Mouse (Mus musculus) kidney, adult 2 months (tissue): ENCODE results near the gene Hdgfl2. TPM values are rescaled to one million over a fixed set of nuclear protein-coding genes. Genes with fewer than 3 reads are reported as not detected.
"Not testable (repeated sequence)": the region's sequence is repeated elsewhere in the genome, so short reads cannot be mapped to it uniquely, and the experiment has no call there.

Experiments
- DNase-seq: peaks from one replicate; pipeline ENCODE4 v3.0.0; 2021
- H3K27ac ChIP-seq: fragments of 200-500 bp; 2 replicates; pipeline ENCODE4 v1.5.1; 2012; ENCODE audit warnings: low read depth, low read length, control low read depth, inconsistent platforms; ENCODE audit not compliant: insufficient read depth
- H3K27me3 ChIP-seq: fragments of 200-500 bp; replicated peaks from 2 replicates; pipeline ENCODE4 v1.6.1; 2012; ENCODE audit warnings: mild to moderate bottlenecking, moderate library complexity, low read length, inconsistent platforms; ENCODE audit not compliant: control insufficient read depth, insufficient read depth
- H3K36me3 ChIP-seq: fragments of 200-500 bp; 2 replicates; pipeline ENCODE4 v1.6.1; 2012; ENCODE audit warnings: mild to moderate bottlenecking, moderate library complexity, low read length, inconsistent platforms; ENCODE audit not compliant: control insufficient read depth, insufficient read depth
- H3K4me1 ChIP-seq: fragments of 200-500 bp; 2 replicates; pipeline ENCODE4 v1.6.1; 2011; ENCODE audit warnings: low read length; ENCODE audit not compliant: control insufficient read depth, insufficient read depth
- H3K4me3 ChIP-seq: fragments of 200-500 bp; 2 replicates; pipeline ENCODE4 v1.5.1; 2011; ENCODE audit warnings: mild to moderate bottlenecking, low read depth, low read length, control low read depth; ENCODE audit not compliant: insufficient read depth
- CTCF ChIP-seq: fragments of 200-500 bp; conservative IDR thresholded peaks from 2 replicates; pipeline ENCODE4 v1.5.1; 2011; ENCODE audit warnings: low read depth, mild to moderate bottlenecking, control low read depth, low read length, moderate library complexity, mixed read lengths; ENCODE audit not compliant: insufficient read depth, insufficient read length
- POLR2A ChIP-seq: fragments of 200-500 bp; IDR thresholded peaks from one replicate; pipeline ENCODE4 v1.6.1; 2011; ENCODE audit warnings: low read depth, low read length, control low read depth
- WGBS: fragments of 180-500 bp; shearing (Covaris S2); methylation state at CpG from one replicate; pipeline ENCODE4 v1.1.7; 2018; 5-methylcytosine and 5-hydroxymethylcytosine counted together
- polyA plus RNA-seq: library from polyadenylated mRNA; depleted of rRNA; stranded (reverse); fragments of >200 nt; gene quantifications from 2 replicates; pipeline ENCODE4 v1.2.3, GENCODE M21; 2012

Gene Hdgfl2
- polyA plus RNA-seq, 1 experiment, result 33.5 TPM

DNA sequence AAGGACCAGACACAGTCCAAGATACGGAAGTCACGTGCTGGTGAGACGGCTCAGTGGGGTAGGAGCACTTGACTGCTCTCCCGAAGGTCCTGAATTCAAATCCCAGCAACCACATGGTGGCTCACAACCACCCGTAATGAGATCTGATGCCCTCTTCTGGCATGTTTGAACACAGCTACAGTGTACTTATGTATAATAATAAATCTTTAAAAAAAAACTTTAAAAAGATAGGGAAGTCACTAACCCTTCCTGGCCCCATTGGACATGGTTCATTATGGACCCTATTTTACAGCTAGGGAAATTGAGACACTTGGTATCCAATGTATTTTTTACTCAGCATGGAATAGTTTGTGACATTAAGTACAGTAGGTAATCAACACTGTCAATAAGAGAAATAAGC is 1.9 kb upstream of the Hdgfl2 start:
- TF ChIP-seq POLR2A (no peak), CTCF (no peak)
- Histone ChIP-seq H3K4me3 (no peak overlapping the region), H3K27me3 (no peaks in the 10 kb centered on the region), H3K4me1 (peaks cover 23% of the 10 kb centered on the region), H3K27ac (no peak overlapping the region), H3K36me3 (no peaks in the 10 kb centered on the region)
- no peak for DNase-seq
- 93% methylated on average over 5 of the region's 5 CpGs for WGBS

DNA sequence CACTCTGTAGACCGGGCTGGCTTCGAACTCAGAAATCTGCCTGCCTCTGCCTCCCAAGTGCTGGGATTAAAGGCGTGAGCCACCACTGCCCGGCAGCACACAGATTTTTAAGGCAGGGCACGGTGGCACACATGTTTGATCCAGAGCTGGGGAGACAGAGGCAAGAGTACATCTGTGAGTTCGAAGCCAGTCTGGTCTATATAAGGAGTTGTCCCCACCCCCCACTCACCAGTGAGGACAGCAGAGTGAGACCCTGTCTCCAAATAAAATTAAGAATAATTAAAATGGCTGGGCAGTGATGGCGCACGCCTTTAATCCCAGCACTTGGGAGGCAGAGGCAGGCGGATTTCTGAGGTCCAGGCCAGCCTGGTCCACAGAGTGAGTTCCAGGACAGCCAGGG is 1.1 kb upstream of the Hdgfl2 start:
- DNase-seq, result not testable (repeated sequence)

DNA sequence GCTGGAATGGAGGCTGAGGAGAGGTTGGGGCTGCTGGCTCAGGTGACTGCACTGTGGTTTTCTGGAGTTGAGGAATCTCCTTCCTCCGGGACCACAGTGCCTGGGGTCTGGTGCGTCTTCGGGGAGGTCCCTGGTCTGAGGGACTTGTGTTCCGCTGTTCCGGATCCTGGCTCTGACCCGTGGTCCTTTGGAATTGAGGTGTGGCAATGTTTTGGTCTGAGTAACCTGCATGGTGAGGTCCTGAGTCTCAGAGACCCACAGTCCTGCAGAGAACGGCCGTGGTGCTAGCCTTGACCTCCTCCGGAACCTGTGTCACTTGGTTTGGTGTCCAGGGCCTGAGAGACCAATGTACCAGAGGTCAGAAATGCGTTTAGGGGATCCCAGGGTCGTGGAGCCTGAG is 487 bp downstream of the Hdgfl2 start:
- 2% methylated on average over 11 of the region's 11 CpGs for WGBS
- no peak overlapping the region for H3K27ac ChIP-seq

More for the DNA sequence above, 1.1 kb upstream of the Hdgfl2 start:
- not testable (repeated sequence) for H3K4me3 ChIP-seq, H3K27me3 ChIP-seq, H3K36me3 ChIP-seq
- peaks cover 23% of the 10 kb centered on the region for H3K4me1 ChIP-seq
- WGBS, result 68% methylated on average over 9 of the region's 9 CpGs
- H3K27ac ChIP-seq, result peak overlapping the region; percentile 65

DNA sequence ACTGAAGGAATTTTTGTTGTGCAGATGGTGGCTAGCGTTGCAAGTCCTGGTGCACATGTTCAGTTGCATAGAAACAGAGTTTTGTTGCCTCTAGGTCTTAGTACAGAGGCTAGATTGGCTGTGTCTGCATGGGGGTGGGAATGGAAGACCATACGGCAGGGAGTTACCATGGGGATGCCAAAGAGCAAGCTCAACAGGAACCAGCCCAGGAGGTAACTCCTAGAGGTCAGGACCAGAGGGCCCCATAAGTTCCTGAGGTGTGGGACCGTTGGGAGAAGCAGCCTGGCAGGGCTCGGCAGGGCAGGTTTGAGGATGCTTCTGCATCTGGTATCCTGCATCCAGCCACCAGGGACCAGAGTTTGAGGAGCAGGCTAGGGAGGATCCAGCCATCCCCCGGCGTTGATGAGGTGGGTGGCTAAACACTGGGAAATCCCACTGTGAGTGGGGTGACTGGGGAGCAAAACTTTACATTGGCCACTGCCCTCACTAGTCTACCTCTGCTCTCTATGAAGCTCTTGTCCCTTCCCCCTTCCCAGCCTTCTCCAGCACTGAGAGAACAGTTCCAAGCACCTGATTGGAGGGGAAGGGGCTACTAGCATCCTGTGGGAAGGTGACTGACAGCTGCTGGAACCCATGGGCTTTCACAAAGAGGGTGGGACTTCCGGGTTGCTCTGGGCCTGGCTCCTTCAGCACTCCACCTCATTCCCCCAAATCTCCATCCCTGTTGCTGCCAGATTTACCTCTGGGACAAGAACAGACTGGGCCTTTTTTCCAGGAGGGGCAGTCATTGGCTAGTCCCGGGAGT is 1.5 kb downstream of the Hdgfl2 start:
- no peak overlapping the region for H3K27ac ChIP-seq
- H3K27me3 ChIP-seq, result no peaks in the 10 kb centered on the region
- H3K36me3 ChIP-seq, result no peaks in the 10 kb centered on the region
- WGBS, result 10% methylated on average over 8 of the region's 8 CpGs
- no peak overlapping the region for H3K4me3 ChIP-seq
- peaks cover 15% of the 10 kb centered on the region for H3K4me1 ChIP-seq
- peak; percentile 34 for DNase-seq
- TF ChIP-seq CTCF, result no peak
- TF ChIP-seq POLR2A, result no peak

More for the DNA sequence above, 487 bp downstream of the Hdgfl2 start:
- no peaks in the 10 kb centered on the region for H3K27me3 ChIP-seq
- H3K36me3 ChIP-seq, result no peaks in the 10 kb centered on the region
- TF ChIP-seq POLR2A (no peak), CTCF (no peak)
- peaks cover 15% of the 10 kb centered on the region for H3K4me1 ChIP-seq
- peak overlapping the region; percentile 96 for H3K4me3 ChIP-seq
- DNase-seq, result no peak

- Histone ChIP-seq H3K36me3 (peaks cover 3% of the 10 kb centered on the region), H3K27me3 (no peaks in the 10 kb centered on the region), H3K27ac (no peak overlapping the region), H3K4me3 (no peak overlapping the region), H3K4me1 (no peaks in the 10 kb centered on the region)
- WGBS, result 85% methylated on average over 1 of the region's 1 CpGs
- no peak for TF ChIP-seq CTCF
- no peak for TF ChIP-seq POLR2A
- no peak for DNase-seq
Measured at GRCm38 (mm10) chr17:56092312-56092711, 12.9 kb downstream of the Hdgfl2 start.

DNA sequence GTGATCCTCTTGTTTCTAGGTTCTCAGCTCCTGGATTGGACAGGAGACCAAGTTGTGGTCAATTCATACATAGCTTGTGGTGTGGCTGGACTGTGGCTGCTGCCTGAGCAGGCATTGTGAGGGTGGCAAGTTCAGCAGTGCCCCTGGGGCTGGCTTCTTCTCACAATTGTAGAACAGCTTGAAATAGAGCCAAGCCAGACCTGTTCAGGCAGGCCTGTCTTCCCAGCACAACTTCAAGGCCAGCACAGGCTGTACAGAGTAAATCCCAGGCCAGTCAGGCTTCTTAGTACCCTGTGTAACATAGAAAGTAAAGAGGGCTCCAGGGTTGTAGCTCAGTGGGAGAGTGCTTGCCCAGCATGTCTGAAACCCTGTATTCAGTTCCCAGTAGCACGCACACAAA is 13.4 kb downstream of the Hdgfl2 start:
- Histone ChIP-seq H3K36me3 (peaks cover 3% of the 10 kb centered on the region), H3K27ac (no peak overlapping the region), H3K4me1 (no peaks in the 10 kb centered on the region), H3K4me3 (no peak overlapping the region), H3K27me3 (no peaks in the 10 kb centered on the region)
- TF ChIP-seq CTCF (no peak), POLR2A (no peak)
- peak; percentile 45 for DNase-seq
- WGBS, result 94% methylated on average over 1 of the region's 1 CpGs

GRCm38 (mm10) chr17:56096883-56097282 is 17.4 kb downstream of the Hdgfl2 start:
- no peak overlapping the region for H3K4me3 ChIP-seq
- H3K27ac ChIP-seq, result no peak overlapping the region
- WGBS, result 92% methylated on average over 12 of the region's 12 CpGs
- TF ChIP-seq CTCF, result no peak
- no peak for TF ChIP-seq POLR2A
- DNase-seq, result no peak
- H3K27me3 ChIP-seq, result no peaks in the 10 kb centered on the region
- H3K36me3 ChIP-seq, result peaks cover 3% of the 10 kb centered on the region
- H3K4me1 ChIP-seq, result no peaks in the 10 kb centered on the region

DNA sequence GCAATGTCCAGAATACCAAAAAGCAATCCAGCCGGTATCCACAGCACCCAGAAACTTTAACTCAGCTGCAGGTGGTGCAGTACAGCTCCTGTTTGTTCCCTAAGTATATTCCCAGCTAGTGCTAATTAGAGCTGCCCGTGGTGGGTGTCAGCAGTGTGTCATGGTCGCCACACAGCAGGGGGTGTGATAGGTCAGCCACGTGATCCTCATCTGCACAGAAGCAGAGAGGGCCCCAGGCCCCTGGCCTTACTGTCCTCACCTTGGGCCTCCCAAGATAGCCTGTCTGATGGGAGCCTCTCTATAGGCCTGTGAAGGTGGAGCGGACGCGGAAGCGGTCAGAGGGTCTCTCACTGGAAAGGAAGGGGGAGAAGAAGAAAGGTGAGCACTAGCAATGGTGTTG is 18.7 kb downstream of the Hdgfl2 start:
- WGBS, result 91% methylated on average over 8 of the region's 8 CpGs
- no peak for TF ChIP-seq CTCF
- TF ChIP-seq POLR2A, result no peak
- Histone ChIP-seq H3K36me3 (peaks cover 3% of the 10 kb centered on the region), H3K27me3 (no peaks in the 10 kb centered on the region), H3K27ac (no peak overlapping the region), H3K4me3 (no peak overlapping the region), H3K4me1 (no peaks in the 10 kb centered on the region)
- no peak for DNase-seq
